Mouse (Mus musculus): ENCODE data around the gene Gdap2.

The Gdap2 gene

DNA sequence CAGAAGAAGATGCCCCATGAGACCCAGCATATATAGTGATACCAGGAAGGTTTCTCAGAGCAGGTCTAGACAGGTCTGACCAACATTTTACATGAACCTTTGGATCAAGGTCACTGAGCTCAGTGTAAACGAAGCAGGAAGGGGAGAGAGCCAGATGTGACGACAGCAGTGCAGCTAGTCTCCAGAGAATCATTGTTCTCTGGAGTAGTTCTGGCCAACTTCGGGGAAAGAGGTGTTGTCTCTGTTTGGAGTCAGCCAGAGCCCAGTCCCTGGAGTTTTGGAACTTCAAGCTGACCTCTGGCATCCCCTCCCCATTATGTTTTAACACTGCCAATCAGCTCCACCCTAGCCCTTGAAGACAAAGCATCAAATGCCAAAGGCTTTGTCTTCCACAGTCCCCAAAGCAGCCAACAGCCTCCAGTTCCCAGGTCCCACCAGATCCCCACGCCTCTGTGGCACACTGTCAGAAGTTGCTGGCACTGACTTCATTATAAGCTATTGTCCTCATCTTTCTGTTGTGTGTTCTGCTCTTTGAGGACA, 84.2 kb downstream of the Gdap2 start:
- DNase-seq (ENCODE audit: low spot score), result peak; percentile 17
